Mouse (Mus musculus): ENCODE data around the gene Zfp36l2. TPM values are rescaled to one million over a fixed set of nuclear protein-coding genes. Genes with fewer than 3 reads are reported as not detected.

Gene Zfp36l2
- total RNA-seq, 1 experiment from 2014 or later = 277 TPM

DNA sequence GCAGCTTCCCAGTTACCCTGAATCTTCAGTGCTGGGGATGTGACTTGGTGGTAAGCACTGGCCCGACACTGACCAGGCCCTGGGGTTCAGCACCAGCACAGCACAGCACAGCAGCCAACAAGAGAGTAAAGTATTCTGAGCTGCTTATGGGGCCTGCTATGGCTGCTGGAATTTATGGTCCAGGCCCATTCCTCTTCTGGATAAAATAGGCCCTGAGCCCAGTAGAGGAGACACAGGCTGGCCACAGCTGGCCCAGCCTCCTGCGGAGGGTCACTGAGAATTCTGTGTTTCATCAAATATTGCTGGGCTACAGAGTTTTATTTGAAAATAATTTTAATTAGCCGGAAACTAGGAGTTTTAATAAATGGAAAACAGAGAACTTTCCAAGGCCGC lies 7.8 kb downstream of the Zfp36l2 start:
- ATAC-seq (replicated peaks; ENCODE audit: low read depth, poor library complexity, severe bottlenecking) = no peak

- ATAC-seq (replicated peaks; ENCODE audit: low read depth, poor library complexity, severe bottlenecking) = no peak
Measured at GRCm38 (mm10) chr17:84179026-84179972, 8.4 kb downstream of the Zfp36l2 start.

GRCm38 (mm10) chr17:84177481-84177880 lies 10.3 kb downstream of the Zfp36l2 start:
- ATAC-seq (replicated peaks; ENCODE audit: low read depth, poor library complexity, severe bottlenecking) = peak; percentile 12

DNA sequence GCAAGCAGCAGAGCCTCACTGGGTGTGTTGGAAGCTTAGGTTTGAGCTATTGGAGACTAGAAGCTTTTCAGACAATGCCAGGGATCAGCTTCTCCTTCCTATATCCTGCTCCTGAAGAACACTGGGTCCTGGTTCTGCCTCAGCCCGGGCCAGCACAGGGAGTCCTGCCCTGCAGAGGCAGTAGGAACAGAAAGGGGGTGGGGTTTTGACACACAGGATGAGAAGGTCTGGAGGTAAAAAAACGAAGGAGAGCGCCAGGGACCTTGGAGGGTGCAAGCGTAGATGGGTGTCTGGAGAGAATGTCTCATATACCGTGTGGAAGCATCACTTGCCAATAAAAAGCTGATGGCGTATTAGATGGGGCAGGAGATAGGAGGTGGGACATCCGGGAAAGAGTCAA lies 11.3 kb downstream of the Zfp36l2 start:
- ATAC-seq (replicated peaks; ENCODE audit: low read depth, poor library complexity, severe bottlenecking) = no peak

DNA sequence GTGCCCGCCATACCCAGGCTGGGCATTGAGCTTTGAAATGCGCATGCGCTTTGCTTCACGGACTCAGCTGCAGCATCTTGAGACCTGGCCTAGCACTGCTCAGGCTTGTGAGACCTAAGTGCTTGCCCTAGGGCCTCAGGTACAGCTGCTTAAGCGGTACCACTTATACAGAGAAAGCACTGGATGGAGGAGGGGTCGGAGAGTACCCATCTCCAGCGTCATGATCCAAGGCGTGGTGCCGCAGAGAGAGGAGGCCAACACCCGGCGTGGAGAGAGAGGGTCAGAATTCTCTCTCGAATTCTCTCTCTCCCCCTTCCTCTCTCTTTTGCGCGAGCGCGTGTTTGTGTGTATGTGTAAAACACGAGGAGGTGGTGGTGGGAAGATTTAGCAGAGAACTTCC lies 12.6 kb downstream of the Zfp36l2 start:
- ATAC-seq (replicated peaks; ENCODE audit: low read depth, poor library complexity, severe bottlenecking) = no peak

- ATAC-seq (replicated peaks; ENCODE audit: low read depth, poor library complexity, severe bottlenecking) = peak; percentile 62
Measured at GRCm38 (mm10) chr17:84167377-84167776, 20.4 kb downstream of the Zfp36l2 start.

DNA sequence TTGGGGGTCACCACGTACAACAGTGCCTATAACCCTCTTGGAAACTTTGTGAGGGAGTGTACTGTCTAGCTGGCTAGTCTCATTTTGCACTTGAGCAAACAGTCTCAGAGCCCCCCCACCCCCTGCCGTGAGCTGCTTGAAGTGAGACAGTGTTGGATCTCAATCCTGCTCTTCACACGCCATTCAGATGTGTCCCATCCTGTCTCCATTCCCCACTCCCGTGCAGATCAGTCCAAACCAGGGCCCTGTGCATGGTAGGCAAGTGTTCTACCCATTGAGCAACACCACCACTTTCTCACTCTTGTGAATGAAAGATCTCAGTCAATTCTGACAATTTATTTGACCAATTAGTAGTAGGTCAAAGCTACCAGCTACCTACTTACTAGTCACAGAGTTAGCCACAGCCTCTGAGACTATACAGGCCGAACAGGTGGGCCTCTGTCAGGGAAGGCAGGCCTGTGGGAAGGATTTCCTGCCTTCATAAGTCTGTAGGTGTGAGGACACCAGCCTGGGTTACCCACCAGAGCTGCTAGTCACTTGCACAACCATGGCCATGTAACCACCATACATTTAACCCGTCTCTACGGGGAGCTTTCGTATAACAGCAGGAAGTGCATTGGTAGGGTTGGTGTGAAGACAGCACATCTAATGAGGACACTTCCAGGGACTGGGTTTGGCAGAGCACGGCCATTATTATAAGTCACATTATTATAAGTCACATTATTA lies 21.4 kb downstream of the Zfp36l2 start:
- ATAC-seq (replicated peaks; ENCODE audit: low read depth, poor library complexity, severe bottlenecking) = peak; percentile 27; the same call in 1 of the 2 replicates

GRCm38 (mm10) chr17:84165735-84166134 lies 22.0 kb downstream of the Zfp36l2 start:
- no peak for ATAC-seq (replicated peaks; ENCODE audit: low read depth, poor library complexity, severe bottlenecking)

- no peak for ATAC-seq (replicated peaks; ENCODE audit: low read depth, poor library complexity, severe bottlenecking)
Measured at GRCm38 (mm10) chr17:84164146-84164545, 23.6 kb downstream of the Zfp36l2 start.

GRCm38 (mm10) chr17:84163066-84163785 lies 24.5 kb downstream of the Zfp36l2 start:
- ATAC-seq (replicated peaks; ENCODE audit: low read depth, poor library complexity, severe bottlenecking) = no peak

DNA sequence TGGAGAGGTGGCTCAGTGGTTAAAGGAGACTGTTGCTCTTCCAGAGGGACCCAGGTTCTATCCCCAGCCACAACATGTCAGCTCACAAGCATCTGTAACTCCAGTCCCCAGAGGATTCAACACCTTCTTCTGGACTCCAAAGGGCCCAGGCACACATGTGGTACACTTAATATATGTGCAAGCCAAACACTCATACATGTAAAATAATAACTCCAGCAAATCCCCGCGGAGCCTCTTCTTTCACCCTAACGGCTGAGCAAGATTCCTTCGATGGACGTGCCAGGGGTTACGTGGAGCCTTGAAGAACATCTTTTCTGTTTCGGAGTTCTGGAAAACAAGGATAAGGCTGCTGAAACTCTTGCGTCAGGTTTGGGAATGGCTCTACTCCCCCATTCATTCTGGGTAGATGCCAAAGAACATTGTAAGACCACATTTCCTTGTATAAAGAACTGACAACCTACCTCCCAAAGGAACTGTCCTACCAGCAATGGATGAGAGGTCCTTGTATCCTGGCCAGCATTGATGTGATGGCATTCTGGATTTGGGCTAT lies 25.5 kb downstream of the Zfp36l2 start:
- no peak for ATAC-seq (replicated peaks; ENCODE audit: low read depth, poor library complexity, severe bottlenecking)

- peak; percentile 83 for ATAC-seq (replicated peaks; ENCODE audit: low read depth, poor library complexity, severe bottlenecking)
Measured at GRCm38 (mm10) chr17:84161231-84161854, 26.4 kb downstream of the Zfp36l2 start.

- no peak for ATAC-seq (replicated peaks; ENCODE audit: low read depth, poor library complexity, severe bottlenecking)
Measured at GRCm38 (mm10) chr17:84158891-84159290, 28.9 kb downstream of the Zfp36l2 start.

DNA sequence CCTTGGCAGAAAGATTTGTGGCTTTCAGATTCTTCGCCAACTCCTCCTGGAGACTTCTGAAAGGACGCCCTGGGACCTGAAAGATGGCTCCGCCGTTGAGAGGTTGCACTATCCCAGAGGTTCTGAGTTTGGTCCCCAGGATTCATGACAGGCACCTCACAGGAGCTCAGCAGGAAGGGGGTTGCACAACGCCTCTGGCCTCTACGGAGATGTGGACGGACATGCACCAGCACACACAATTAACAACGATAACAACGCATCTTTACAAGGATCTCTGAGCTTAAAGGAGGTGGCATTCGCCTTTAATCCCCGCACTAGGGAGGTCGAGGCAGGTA lies 29.3 kb downstream of the Zfp36l2 start:
- no peak for ATAC-seq (replicated peaks; ENCODE audit: low read depth, poor library complexity, severe bottlenecking)

- ATAC-seq (replicated peaks; ENCODE audit: low read depth, poor library complexity, severe bottlenecking) = no peak
Measured at GRCm38 (mm10) chr17:84157743-84158460, 29.8 kb downstream of the Zfp36l2 start.

DNA sequence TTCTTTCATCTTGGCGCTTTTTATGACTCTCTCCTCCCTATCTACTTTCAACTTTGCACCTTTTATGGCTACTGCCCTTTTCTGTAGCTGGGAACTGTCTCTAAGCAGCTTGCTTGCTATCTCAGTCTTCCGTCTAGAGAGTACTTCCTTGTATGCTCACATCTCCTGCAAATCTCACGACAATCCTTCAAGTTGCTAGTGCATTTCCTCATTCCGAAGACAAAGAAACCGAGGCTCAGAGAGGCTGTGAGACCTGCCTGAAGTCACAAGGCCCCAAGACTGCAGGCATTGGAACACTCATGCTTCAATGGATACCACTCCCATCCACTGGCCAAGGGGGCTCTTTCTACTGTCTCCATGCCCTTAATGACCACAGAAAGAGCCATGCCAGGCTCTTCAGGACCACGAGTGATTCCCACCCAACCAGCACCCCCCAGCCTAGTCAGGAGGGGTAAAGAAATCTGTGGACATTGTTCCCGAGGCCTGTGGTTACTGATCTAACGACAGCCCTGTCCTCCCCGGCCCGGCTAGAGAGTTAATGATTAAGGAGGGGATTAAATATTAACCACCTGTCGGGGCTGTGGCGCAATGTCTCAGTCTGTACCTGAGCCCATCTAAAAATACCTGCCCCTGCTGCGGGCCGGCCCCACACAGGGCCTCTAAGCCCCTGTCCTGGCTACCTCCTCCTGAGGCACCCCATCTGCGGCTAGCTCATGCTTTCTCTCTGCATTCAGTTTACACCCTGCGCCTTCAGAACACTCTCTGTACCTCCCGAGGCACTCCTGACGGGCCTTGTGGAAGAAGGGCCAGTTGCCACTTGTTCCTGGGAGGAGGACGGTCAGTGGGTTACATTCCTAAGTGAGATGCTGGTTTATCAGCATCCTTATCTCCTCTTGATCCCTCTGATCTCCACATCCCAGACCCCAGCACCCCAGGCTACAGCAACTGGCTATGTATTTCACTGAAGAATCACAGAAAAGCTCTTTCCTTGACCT lies 30.7 kb downstream of the Zfp36l2 start:
- no peak for ATAC-seq (replicated peaks; ENCODE audit: low read depth, poor library complexity, severe bottlenecking)

GRCm38 (mm10) chr17:84156227-84156573 lies 31.5 kb downstream of the Zfp36l2 start:
- ATAC-seq (replicated peaks; ENCODE audit: low read depth, poor library complexity, severe bottlenecking) = no peak

GRCm38 (mm10) chr17:84155516-84156226 lies 32.1 kb downstream of the Zfp36l2 start:
- ATAC-seq (replicated peaks; ENCODE audit: low read depth, poor library complexity, severe bottlenecking) = no peak

Data from common myeloid progenitor, adult 5-6 weeks (primary cell).